Mouse (Mus musculus) bone marrow, adult 2 months (tissue): ENCODE results near the gene Prr13.

Source experiments
- CTCF ChIP-seq: fragments of 200-500 bp; IDR thresholded peaks from 2 replicates; pipeline ENCODE4 v1.5.1; 2011; ENCODE audit warnings: low read length, control low read depth; ENCODE audit not compliant: control insufficient read depth, insufficient read depth
- POLR2A ChIP-seq: fragments of 200-500 bp; IDR thresholded peaks from 2 replicates; pipeline ENCODE4 v1.6.1; 2011; ENCODE audit warnings: low read depth, mild to moderate bottlenecking, control low read depth, low read length, borderline replicate concordance; ENCODE audit not compliant: control insufficient read depth

DNA sequence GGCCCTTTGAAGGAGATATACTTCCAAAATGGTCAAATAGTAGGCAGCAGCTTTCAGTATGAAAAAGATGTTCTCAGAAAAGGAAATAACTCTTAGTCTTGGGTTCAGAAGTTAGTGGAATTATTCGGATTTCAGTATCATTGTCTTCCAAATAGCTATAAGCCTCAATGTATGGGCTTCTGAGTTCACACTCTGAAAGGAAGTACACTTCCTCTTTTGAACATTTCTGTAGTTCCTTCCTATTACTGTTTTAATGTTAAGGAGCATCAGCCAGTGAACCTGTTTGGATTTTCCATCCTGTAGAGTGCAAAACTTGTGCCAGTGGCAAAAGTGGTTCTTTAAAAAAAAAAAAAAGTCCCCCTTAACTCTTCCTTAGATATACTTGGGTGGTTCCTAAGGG, 26.8 kb upstream of the Prr13 start:
- TF ChIP-seq CTCF (no peak), POLR2A (no peak)
